Mouse (Mus musculus) frontal cortex, postnatal 25 days (tissue): ENCODE measurements at regions not wholly inside any gene's neighbourhood (a gene's known extent, or its start where the extent isn't known, plus 50 kb on each side); places are given as distances from the start of the nearest gene placed in this dataset.

Experiments used
- DNase-seq, 2 experiments: peaks; one replicate each; pipeline ENCODE4 v3.0.0; 2022; ENCODE audit warnings: low spot score in 2 of 2

DNA sequence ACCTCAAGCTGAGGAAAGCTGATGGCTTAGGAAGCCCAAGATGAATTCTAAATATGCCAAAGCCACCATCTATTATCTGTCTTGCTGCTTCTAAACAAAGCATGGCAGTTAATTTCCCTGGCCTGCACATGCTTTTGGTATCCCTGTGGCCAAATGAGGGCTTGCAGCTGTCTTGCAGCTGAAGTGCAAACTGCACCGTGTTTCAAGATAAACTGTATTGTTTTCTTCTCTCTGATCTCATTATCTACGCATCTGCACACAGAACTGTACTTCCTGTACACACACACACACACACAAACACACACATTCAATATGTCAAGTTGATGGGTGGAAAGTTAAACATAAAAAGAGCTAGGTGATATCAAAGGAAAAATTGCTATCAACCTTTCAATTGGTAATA lies 221.7 kb upstream of the Veph1 start:
- no peak for DNase-seq

DNA sequence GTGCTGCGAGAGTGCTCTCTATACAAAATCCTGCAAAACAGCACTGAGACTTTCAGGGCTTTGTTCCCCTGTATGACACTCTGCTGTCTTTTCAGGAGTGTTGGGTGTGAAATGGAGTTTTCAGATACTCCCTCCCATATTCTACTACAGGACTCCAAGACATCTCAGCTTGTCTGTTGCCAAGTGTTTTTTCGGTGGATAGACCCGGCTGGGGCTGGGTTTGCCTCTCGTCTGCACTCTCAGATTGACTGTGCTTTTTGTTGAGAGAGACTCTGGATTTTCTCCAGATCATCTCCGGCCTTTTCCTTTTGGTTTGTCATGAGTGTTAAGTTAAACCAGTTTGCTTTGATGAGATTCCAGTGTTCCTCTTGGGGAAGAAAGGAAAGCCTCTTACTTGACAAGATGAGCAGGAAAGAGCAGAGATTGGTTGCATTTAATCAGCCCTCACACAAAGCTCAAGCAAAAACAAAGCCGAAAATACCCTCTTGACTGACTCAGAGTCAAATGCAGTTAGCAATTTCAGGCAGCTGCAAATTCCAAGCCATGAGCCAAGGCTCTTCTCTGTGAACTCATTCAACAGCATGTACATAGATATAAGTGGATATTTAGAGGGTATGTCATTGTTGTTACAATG lies 219.3 kb upstream of the Veph1 start:
- no peak for DNase-seq

DNA sequence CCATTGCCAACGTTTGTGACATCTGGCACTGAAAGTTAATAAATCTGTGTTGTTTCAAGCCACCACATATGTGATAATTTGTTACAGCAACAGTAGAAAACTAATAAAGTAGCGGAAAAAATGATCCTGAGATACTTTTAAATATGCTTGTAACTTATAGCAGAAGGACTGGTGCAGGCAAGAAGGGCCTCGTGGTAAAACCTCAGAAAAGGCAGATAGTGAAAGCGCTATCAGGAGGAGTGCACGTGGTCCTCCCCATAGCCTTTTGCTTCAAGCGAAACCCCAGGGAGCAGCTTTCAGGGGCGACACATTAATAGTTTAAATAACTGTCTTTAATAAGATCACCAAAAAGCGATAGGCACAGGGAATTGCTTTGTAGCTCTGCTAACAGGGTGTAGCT lies 217.9 kb upstream of the Veph1 start:
- no peak for DNase-seq

DNA sequence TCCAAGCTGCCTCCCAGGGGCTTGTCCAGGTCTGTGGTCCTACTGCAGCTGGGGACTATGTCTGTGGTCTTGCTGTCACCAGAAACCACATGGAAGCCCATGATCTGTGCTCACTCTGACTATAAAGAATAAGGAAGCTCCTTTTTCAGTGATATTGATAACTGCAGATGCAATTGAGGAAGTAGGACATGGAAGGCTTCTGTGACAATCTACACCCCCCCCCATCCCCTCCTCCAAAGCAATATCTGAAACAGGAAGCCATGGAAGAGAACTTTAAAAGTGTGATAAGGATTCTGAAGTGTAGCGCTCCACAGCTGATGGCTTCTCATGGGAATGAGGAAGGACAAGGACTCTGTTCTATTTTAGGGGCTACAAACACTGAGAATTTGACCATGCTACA lies 215.8 kb upstream of the Veph1 start:
- DNase-seq, result no peak

DNA sequence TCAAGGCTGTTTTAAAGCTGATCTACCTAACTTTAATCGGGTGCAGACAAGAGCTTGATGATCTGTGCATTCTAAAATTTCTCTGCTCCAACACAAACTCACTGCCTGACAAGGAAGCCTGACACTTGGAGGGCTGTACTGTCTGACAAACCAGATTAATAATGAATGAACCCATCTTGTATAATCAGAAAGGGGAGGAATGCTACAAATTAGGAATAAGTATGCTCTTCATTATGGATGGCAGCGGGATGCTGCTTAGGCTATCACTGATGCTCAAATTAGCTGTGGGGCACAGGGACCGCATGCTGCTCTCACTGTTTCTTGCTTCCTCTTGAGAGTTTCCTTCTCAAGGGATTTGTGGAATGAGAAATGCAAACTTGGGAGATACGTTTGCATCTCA lies 213.8 kb upstream of the Veph1 start:
- DNase-seq, result no peak

DNA sequence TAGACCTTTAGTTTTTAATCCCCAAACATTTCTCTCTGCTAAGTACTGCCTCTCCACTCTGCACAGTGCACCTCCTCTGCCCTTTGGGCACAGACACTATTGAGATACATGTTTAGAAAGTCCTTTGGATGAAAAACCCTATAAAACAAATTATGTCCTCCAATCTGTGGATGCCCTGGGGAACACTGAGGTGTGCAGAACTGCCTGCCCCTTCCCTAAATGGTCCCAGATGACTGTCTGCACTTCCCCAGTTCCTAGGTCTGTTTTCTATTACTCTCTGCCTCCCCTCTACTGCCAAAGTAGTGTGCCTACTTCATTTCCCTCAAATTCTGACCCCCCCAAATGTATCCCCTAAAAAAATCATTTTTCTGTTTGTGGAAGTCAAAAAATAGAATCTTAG lies 209.5 kb upstream of the Veph1 start:
- DNase-seq, result no peak

DNA sequence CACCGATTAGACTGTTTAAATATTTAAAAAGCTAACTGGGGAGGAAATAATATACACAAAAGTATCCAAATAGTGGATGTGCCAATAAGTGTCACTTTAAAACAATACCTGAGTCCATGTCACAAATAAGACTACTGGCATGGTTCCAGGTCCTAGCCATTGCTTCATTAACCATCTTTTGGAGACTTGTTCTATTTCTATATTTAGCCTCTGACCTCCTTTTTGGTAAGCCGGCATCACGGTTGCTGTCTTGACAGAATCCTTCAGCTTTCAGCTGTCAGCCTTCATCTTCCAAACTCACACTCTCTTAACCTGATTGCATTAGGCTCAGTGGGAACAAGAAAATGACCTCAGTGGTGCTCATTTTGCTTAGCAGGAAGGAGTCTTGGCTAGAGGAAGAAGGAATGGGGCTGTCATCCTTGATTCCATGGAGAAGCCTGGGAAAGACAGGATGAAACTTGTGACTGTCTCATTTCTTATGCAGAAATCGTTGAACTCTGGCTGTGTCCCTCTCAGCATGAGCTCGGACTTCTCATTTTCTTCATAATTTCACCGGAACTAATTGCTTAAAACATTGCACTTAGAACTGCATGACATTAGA lies 208.9 kb upstream of the Veph1 start:
- no peak for DNase-seq

DNA sequence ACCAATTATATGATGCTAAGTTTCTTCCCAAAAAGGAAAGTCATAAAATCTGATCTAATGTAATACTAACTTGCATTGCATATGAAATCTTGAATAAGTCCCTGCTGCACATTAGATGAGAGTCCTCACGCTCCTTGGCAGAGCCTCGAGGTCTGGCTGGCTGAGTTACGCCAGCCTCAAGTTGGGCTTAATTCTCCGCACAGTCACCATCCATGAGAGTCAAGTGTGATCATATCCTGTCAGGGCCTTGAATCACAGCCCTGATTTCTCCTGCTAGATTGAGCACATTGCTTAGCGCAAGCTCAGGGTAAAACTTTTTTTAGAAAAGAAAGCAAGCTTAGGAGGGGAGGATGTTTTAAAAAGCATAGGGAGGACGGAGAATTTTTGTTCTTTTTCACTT lies 208.1 kb upstream of the Veph1 start:
- no peak for DNase-seq

DNA sequence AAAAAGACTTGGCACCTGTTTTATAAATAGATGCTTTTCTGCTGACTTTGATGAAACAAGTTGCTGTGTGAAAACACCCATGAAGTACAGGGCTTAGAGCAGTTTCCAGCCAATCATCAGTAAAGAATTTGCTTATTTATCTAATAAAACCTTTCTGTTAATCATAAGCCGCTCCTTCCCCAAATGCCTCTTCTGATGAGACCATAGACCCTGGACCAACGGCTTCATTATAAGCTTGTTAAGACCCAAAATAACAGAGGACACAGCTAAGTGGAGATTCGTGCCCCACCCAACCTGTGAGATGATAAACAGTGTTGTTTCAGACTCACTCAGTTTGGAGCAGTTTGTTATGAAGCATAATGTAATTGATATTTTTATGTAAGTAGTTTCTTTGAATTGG lies 207.0 kb upstream of the Veph1 start:
- no peak for DNase-seq

DNA sequence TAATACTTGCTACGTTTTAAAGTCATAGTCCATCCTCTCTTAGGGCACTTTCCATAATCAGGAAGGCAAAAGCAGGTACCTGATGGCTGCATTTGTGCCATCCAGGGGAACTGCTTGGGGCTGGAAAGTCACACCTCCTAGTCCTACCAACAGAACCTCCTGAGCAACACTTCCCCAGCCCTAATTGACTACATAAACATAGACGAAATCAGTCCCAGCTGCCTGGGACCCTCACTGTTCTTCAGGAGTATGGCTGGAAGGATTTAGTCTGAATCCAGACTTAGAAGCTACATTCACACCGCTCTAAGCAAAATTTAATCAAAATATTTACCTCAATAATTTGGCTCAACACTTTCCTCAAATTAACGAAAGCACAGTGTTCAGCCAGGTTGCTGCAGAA lies 205.2 kb upstream of the Veph1 start:
- no peak for DNase-seq

DNA sequence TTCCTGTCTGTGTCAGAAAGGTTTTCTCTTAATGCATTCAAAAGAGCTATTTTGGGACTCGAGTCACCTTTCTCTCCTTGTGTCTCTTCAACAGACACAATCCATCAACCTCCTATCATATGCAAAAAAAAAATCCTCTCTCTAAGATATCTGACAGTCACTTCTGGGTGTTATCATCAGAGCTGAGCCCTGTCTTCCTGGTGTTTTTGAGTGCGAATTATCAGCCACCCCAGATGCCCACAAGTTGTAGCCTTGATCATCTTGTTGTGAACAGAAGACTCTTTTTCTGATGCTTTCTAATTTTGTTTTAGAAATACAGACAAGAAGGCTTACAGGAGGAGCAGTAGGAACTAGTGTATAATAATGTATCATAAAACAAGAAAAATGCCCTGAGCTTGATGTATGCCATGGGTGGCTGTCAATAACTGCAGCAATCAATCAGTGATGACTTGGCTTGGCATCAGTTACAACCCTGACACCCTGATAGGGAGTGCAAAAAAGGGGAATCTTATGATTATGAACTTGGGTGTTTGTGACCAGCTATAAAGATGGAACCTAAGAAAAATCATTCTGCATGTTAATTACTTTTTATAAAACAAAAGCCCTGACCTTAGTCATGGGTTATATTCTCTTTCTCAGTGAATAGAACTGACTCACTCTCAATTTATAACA lies 197.9 kb upstream of the Veph1 start:
- DNase-seq, result no peak

DNA sequence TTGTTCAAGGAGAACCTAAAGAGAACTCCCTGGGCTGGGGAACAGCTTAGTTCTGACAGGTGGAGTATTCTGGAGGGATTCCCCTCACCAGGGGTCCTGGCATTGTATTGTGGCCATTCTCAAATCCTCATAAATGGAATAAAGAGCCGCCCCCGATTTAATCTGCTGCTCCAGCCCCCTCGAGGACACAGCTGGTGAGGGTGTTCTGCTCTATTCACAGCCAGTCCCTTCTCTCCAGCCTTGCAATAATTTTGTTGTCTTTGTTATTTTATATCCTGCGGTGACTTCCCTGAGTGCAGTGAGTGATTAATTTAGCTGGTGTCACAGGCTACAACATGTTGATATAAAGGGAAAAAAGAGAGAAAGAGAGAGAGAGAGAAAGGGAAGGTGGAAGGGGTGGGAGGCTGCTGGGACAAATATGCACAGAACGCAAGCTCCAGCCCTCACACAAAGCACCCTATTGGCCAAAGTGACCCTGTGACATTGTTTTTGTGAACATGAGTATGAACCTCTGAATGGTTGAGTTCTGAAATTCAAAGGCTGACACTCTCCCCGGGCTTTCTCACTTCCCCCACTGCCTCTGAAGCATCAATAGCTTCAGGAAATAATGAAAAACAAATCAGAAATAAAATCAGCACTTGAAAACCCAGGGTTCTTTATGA lies 194.2 kb upstream of the Veph1 start:
- DNase-seq, result no peak

DNA sequence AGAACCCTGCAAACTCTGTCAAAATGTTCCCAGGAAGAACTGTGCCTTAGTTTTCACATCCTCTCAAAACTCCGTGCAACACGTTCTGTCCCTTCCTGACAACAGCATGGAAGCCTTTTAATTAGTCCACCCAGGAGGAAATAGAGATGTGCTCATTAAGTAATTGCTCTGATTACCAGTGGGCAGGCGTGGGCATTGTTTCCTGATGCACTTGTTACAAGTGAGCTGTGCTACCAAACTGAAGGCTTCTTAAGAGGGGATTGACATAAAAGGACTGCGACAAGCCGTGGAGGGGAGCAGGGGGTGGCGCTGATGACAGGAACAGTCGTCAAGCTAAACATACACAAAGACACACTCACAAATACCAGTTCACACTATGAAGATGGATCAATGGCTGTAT lies 192.1 kb upstream of the Veph1 start:
- DNase-seq, result no peak

DNA sequence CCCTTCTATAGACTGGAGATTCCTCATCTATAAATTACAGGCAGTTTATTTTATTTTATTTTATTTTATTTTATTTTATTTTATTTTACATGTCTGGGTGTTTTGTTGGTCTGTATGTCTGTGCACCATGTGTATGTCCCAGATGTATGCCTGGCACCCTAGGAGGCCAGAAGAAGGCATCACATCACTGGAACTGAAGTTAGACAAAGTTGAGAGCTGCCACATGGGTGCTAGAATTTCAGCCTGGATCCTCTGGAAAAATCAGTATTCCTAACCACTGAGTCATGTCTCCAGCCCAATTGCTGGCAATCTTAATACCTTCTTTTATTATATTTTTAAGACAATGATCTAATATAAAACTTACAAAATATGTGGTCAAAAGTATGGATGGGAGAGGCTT lies 190.0 kb upstream of the Veph1 start:
- no peak for DNase-seq

DNA sequence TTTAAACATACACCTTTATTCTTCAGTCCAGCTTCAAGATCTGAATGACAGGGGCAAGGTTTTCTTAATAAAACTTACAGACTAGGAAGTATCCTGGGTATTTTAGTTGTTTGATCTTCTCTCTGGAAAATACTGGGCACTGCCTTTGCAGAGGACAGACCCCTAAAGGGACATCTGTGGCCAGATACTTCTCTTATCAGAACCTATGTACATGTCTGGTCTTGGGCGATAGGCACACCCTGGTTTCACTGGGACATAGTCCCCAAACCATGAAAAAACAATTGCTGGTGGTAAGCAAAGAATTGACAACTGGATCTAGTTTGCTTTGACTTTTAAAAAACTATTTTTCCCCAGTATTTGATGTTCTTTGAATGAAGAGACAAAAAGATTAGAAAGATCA lies 189.5 kb upstream of the Veph1 start:
- no peak for DNase-seq

DNA sequence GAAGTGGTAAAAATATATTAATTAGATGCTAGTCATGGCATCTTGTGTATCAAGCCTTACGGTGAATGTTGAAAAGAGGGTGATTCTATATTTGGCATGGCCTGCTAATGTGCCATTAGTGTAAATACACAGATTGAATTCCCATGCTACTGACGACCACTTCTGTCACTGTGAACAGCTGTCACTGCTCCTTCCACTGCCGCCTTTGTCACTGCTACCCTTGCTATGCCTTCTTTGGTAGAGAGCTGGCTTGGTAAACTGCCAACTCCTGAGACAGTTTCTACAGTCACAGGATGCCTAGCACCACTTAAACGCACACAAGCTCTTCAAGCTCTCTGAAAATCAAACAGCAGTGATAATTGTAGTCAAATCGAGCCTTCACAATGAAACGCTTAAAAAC lies 184.1 kb upstream of the Veph1 start:
- DNase-seq, result no peak

DNA sequence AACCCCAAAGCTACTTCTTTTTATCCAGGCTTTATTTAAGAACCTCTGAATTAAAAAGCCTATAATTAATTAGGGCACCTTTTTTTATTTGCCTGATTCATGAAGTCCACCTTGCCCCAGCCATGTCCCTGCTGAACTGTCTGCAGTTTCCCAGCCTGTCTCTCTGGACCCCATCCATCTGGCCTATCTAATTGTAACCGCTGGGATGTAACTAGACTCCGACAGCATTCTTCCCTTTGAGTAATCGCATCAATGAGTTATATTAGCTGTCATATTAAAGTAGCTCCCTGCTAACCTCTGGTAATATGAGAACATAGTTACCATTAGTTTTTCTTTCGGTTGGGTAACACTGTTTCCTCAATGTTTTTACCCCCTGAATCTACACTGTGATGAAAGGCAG lies 182.6 kb upstream of the Veph1 start:
- no peak for DNase-seq

DNA sequence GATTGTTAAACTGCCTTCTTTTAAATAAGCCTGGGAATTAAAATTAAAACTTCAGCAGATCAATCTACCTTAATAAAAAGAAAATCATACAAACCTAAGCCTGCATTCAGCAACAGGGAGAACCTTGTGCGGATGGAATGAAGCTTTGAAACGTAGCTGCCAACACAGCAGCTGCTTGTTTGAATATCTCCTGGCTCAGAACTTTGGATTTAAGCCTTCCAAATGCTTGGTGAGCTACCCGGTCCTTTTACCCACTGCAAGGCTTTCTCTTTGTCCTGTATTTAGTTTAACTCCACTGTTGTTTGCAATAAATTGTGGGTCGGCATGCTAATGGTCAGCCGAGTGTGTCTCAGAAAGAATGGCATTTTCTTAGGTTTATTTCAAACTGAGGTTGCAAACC lies 169.7 kb upstream of the Veph1 start:
- DNase-seq, result no peak

DNA sequence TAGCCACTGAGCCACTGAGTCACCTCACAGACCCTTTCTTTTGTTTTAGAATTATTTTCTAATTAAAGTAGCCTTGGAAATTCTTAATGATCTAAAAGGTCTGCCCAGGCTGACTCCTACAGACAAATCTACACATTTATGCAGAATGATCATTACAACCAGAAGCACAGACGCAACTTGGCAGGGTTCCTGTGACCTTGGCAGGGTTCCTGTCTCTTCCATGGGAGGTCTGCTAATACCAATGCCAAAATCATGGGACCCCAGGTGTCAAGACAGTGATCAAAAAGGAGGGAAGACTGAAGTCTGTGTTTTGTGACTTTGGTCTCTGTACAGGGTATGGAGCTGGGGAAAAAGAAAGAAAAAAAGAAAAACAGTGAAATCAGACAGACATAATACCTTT lies 168.7 kb upstream of the Veph1 start:
- no peak for DNase-seq

DNA sequence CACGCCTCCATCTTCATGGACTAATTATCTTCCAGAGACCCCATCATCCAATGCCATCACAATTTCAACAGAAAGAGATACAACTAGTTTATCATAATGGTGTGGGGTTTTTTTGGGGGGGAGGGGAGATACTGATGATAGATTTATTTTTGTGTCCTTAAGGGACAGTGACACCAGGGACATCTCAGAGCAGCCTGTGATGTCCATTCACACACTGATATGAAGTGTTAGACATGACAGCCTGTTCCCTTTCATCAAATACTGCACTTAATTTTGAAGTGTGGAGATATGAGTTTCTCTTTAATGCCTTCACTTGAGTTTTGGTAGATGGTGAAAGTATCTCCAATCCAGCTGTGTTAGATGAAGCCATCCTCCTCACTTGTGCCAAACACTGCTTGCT lies 165.7 kb upstream of the Veph1 start:
- DNase-seq, result no peak

DNA sequence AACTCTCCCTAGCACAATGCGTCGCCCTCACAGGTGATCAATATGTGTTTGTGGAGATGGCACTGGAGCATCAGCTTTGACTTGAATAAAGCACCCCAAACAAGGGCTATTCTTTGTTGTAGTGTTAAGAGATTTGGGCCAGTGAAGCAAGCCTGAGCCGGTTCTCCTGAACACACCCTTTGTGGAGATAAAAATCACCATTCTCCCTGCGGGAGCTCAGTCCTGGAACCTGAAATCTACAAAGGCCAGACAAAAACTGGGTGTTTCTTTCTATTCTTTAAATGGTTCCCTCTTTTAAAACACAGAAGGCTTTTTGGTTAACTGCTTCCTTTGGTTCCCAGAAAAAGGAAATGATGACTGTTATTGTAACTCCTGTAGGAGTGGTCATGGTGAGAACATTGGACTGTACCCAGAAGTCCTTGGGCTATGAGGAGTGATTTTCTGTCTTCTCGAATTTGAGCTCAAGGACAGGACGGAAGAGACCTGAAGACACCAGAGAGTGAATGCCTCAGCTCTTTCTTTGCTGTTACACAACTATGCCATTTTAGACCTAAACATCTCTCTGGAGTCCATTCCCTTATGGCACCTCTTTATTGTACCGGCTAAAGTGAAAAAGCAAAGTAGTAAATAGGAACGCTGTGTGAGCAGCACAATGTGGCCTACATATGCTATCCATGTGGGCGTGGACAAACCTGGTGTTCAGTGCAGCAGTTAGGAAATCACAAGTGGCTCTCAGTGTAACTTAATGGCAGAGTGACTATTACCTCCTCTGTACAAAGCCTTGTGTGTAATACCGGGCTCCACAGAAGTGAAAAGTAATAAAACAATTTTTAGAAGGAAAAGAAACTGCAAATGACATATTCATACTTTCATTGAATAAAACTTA lies 149.9 kb upstream of the Veph1 start:
- DNase-seq, result no peak

DNA sequence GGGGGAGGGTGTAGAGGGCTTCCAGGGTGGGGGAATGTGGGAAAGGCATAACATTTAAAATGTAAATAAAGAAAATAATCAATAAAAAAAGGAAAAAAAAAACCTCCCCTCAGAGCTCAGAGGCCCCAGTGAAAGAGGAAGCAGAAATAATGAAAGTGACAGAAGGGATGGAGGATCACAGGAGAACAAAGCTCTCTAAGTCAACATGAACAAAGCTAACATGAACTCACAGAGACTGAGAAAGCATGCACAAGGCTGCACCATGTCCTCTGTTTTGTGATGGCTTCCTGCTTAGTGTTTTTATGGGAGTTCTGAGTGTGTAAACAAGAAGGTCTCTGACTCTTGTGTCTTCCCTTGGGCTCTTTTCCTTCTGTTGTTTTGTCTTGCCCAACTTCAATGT lies 136.6 kb upstream of the Veph1 start:
- DNase-seq, result no peak
